Mouse (Mus musculus) neural tube, embryonic 11.5 days (tissue): ENCODE results near the gene Tent5c. TPM values are rescaled to one million over a fixed set of nuclear protein-coding genes. Genes with fewer than 3 reads are reported as not detected.
A peak's percentile ranks its signal among the peaks of the same experiment; 100 is the strongest.

Experiments
- ATAC-seq: fragments of 200-750 bp; cut with Nextera tagmentation; 2 replicates; pipeline ENCODE4 v1.8.0; 2017; ENCODE audit warnings: moderate number of reproducible peaks, mild to moderate bottlenecking, moderate TSS enrichment, moderate library complexity; ENCODE audit not compliant: insufficient read depth, low FRiP score, low TSS enrichment
- DNase-seq: peaks from one replicate; pipeline ENCODE4 v3.0.0-alpha.2; 2015; ENCODE audit warnings: low spot score
- H3K27ac ChIP-seq: fragments of 300-500 bp; sonication (generic); 2 replicates; pipeline ENCODE4 v1.5.1; 2014; ENCODE audit warnings: low read depth, mild to moderate bottlenecking, low read length
- H3K27me3 ChIP-seq: fragments of 300-500 bp; sonication (generic); 2 replicates; pipeline ENCODE4 v1.6.1; 2014; ENCODE audit warnings: mild to moderate bottlenecking, low read length, mixed read lengths; ENCODE audit not compliant: control insufficient read depth, insufficient read depth
- H3K36me3 ChIP-seq: fragments of 300-500 bp; sonication (generic); 2 replicates; pipeline ENCODE4 v1.6.1; 2014; ENCODE audit warnings: mild to moderate bottlenecking, low read length, moderate library complexity, mixed read lengths; ENCODE audit not compliant: control insufficient read depth, insufficient read depth
- H3K4me1 ChIP-seq: fragments of 300-500 bp; sonication (generic); 2 replicates; pipeline ENCODE4 v1.6.1; 2014; ENCODE audit warnings: low read length, mixed read lengths; ENCODE audit not compliant: control insufficient read depth, insufficient read depth
- H3K4me2 ChIP-seq: fragments of 300-500 bp; sonication (generic); 2 replicates; pipeline ENCODE4 v1.6.1; 2014; ENCODE audit warnings: low read depth, mild to moderate bottlenecking, moderate library complexity
- H3K4me3 ChIP-seq: fragments of 300-500 bp; sonication (generic); 2 replicates; pipeline ENCODE4 v1.5.1; 2014; ENCODE audit warnings: low read depth, low read length
- H3K9ac ChIP-seq: fragments of 300-500 bp; sonication (generic); 2 replicates; pipeline ENCODE4 v1.6.1; 2014; ENCODE audit warnings: mild to moderate bottlenecking, low read length
- H3K9me3 ChIP-seq: fragments of 300-500 bp; sonication (generic); 2 replicates; pipeline ENCODE4 v1.6.1; 2016; ENCODE audit warnings: low read length; ENCODE audit not compliant: control insufficient read depth
- WGBS: fragments of 180-500 bp; shearing (Covaris S2); extraction: QIAGEN DNeasy Blood & Tissue Kit; methylation state at CpG from one replicate; pipeline ENCODE4 v1.1.7; 2014; 5-methylcytosine and 5-hydroxymethylcytosine counted together
- polyA plus RNA-seq: library from polyadenylated mRNA; unstranded; fragments of >200 nt; fragmentation: Nextera tagmentation; extraction: Ambion mirVana; gene quantifications from 2 replicates; pipeline ENCODE4 v1.2.1, GENCODE M21; 2014

Gene Tent5c
- polyA plus RNA-seq, 1 experiment from 2014 or later = 3.0 TPM

- no peak overlapping the region for H3K4me3 ChIP-seq
- no peak for DNase-seq
- H3K9me3 ChIP-seq = no peaks in the 10 kb centered on the region
- no peak overlapping the region for H3K27ac ChIP-seq
- ATAC-seq = no peak
- no peaks in the 10 kb centered on the region for H3K27me3 ChIP-seq
- H3K9ac ChIP-seq = no peak overlapping the region
- H3K4me2 ChIP-seq = no peak overlapping the region
- no peaks in the 10 kb centered on the region; the same call in 1 of the 2 replicates for H3K4me1 ChIP-seq
- WGBS = 81% methylated on average over 7 of the region's 7 CpGs
- no peaks in the 10 kb centered on the region for H3K36me3 ChIP-seq
Observed at GRCm38 (mm10) chr3:100480251-100481005, 8.7 kb downstream of the Tent5c start.

GRCm38 (mm10) chr3:100474950-100475472, 14.1 kb downstream of the Tent5c start:
- WGBS = 34% methylated on average over 8 of the region's 8 CpGs
- ATAC-seq (peak; percentile 49), DNase-seq (no peak)
- H3K9me3 ChIP-seq = no peaks in the 10 kb centered on the region
- no peak overlapping the region for H3K4me2 ChIP-seq
- H3K27me3 ChIP-seq = no peaks in the 10 kb centered on the region
- H3K4me1 ChIP-seq = peaks cover 6% of the 10 kb centered on the region; the same call in 1 of the 2 replicates
- no peaks in the 10 kb centered on the region for H3K36me3 ChIP-seq
- no peak overlapping the region for H3K4me3 ChIP-seq
- no peak overlapping the region for H3K27ac ChIP-seq
- 0 out of 2 replicates have a peak overlapping the region, but pooled peaks have one; percentile 7 for H3K9ac ChIP-seq

- no peak overlapping the region for H3K9ac ChIP-seq
- DNase-seq = peak; percentile 54
- H3K4me2 ChIP-seq = no peak overlapping the region
- H3K9me3 ChIP-seq = no peaks in the 10 kb centered on the region
- H3K4me3 ChIP-seq = no peak overlapping the region
- peak; percentile 85 for ATAC-seq
- no peak overlapping the region for H3K27ac ChIP-seq
- H3K36me3 ChIP-seq = no peaks in the 10 kb centered on the region
- WGBS = 46% methylated on average over 7 of the region's 7 CpGs
- H3K4me1 ChIP-seq = peaks cover 6% of the 10 kb centered on the region; the same call in 1 of the 2 replicates
- H3K27me3 ChIP-seq = no peaks in the 10 kb centered on the region
Observed at GRCm38 (mm10) chr3:100474536-100474935, 14.6 kb downstream of the Tent5c start.

GRCm38 (mm10) chr3:100473146-100473545, 16.0 kb downstream of the Tent5c start:
- no peaks in the 10 kb centered on the region for H3K9me3 ChIP-seq
- H3K36me3 ChIP-seq = no peaks in the 10 kb centered on the region
- H3K9ac ChIP-seq = no peak overlapping the region
- H3K4me1 ChIP-seq = peaks cover 6% of the 10 kb centered on the region; the same call in 1 of the 2 replicates
- H3K4me2 ChIP-seq = no peak overlapping the region
- DNase-seq (no peak), ATAC-seq (no peak)
- H3K27ac ChIP-seq = no peak overlapping the region
- no peaks in the 10 kb centered on the region for H3K27me3 ChIP-seq
- no peak overlapping the region for H3K4me3 ChIP-seq
- WGBS = 83% methylated on average over 21 of the region's 21 CpGs

DNA sequence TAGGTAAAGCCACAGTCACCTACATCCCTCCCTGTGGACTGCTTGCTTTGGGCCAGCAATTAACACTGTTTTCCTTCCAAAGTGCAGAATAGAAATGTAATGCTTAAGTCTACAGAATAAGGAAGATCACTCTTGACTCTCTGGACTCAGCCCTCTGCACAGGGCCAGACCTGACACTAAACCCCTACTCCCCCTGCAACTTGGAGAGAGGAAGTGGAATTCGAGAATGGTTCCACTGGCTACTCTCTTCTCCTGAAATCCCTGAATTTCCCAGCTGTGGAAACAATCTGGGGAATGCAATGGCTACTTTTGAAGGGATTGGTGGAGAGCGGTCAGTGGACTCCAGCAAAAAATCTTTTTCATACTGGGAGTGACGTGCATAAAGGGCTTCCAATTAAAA, 18.2 kb downstream of the Tent5c start:
- no peak overlapping the region for H3K4me3 ChIP-seq
- H3K36me3 ChIP-seq = no peaks in the 10 kb centered on the region
- H3K4me1 ChIP-seq = peaks cover 6% of the 10 kb centered on the region; the same call in 1 of the 2 replicates
- H3K27ac ChIP-seq = no peak overlapping the region
- H3K9ac ChIP-seq = no peak overlapping the region
- no peaks in the 10 kb centered on the region for H3K9me3 ChIP-seq
- DNase-seq (no peak), ATAC-seq (no peak)
- no peak overlapping the region for H3K4me2 ChIP-seq
- WGBS = 57% methylated on average over 3 of the region's 3 CpGs
- no peaks in the 10 kb centered on the region for H3K27me3 ChIP-seq

- H3K36me3 ChIP-seq = no peaks in the 10 kb centered on the region
- 86% methylated on average over 3 of the region's 3 CpGs for WGBS
- no peak overlapping the region for H3K4me3 ChIP-seq
- no peak overlapping the region for H3K9ac ChIP-seq
- ATAC-seq = no peak
- peaks cover 6% of the 10 kb centered on the region; the same call in 1 of the 2 replicates for H3K4me1 ChIP-seq
- H3K4me2 ChIP-seq = no peak overlapping the region
- H3K27me3 ChIP-seq = no peaks in the 10 kb centered on the region
- H3K9me3 ChIP-seq = no peaks in the 10 kb centered on the region
- DNase-seq = no peak
- no peak overlapping the region for H3K27ac ChIP-seq
Observed at GRCm38 (mm10) chr3:100470101-100470500, 19.0 kb downstream of the Tent5c start.

DNA sequence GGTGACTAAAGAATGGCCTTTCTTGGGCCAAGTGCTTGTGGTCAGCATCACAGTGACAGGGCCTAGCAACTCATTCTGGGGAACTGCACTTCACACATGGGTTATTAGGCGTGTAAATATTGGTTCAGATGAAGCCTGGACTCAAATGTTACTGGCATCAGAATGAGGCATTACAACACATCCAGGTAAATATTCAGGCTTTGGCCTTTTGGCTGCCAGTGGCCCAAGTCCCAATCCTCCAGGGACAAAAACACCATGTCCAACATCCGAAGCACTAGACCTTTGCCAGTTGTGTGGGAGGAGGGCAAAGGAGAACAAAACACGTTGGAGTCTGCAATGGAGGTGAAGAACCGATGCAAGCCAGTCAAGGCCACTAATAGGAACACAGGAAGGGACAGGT, 22.6 kb downstream of the Tent5c start:
- Histone ChIP-seq H3K27me3 (no peaks in the 10 kb centered on the region), H3K9me3 (no peaks in the 10 kb centered on the region), H3K9ac (no peak overlapping the region), H3K4me1 (peaks cover 14% of the 10 kb centered on the region; the same call in 1 of the 2 replicates), H3K36me3 (no peaks in the 10 kb centered on the region), H3K27ac (no peak overlapping the region), H3K4me3 (no peak overlapping the region), H3K4me2 (no peak overlapping the region)
- 79% methylated on average over 4 of the region's 4 CpGs for WGBS
- ATAC-seq = no peak
- DNase-seq = no peak

DNA sequence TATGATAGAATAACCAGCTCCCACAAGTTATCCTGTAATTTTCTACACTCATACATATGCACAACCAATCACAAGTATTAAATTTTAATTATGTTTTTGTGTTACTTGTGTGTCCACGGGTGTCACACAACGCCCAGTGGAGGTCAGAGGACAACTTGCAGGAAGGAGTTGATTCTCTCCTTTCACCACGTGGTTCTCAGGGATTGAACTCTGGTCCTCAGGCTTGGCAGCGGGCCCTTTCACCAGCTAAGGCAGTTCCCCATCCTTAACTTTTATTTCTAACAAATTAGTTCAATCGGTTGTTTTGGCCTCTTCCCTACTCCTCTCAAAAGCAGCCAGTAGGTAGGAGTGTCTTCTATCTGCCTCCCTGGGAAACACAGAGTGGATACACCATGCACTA, 24.5 kb downstream of the Tent5c start:
- Histone ChIP-seq H3K9ac (no peak overlapping the region), H3K4me2 (no peak overlapping the region), H3K27ac (no peak overlapping the region), H3K4me1 (peaks cover 14% of the 10 kb centered on the region; the same call in 1 of the 2 replicates), H3K9me3 (no peaks in the 10 kb centered on the region), H3K27me3 (no peaks in the 10 kb centered on the region), H3K36me3 (no peaks in the 10 kb centered on the region), H3K4me3 (no peak overlapping the region)
- no peak for DNase-seq
- ATAC-seq = no peak
- 96% methylated on average over 5 of the region's 5 CpGs for WGBS

GRCm38 (mm10) chr3:100463959-100464265, 25.2 kb downstream of the Tent5c start:
- Histone ChIP-seq H3K4me1 (peaks cover 14% of the 10 kb centered on the region; the same call in 1 of the 2 replicates), H3K27ac (no peak overlapping the region), H3K4me3 (no peak overlapping the region), H3K9me3 (no peaks in the 10 kb centered on the region), H3K4me2 (no peak overlapping the region), H3K27me3 (no peaks in the 10 kb centered on the region), H3K9ac (no peak overlapping the region), H3K36me3 (no peaks in the 10 kb centered on the region)
- no peak for DNase-seq
- ATAC-seq = no peak
- 72% methylated on average over 2 of the region's 2 CpGs for WGBS
